Mouse (Mus musculus) cerebellum, adult 2 months (tissue): ENCODE measurements around the gene Sucnr1.

Experiments used
- CTCF ChIP-seq: fragments of 200-500 bp; IDR thresholded peaks from 2 replicates; pipeline ENCODE4 v1.5.1; 2011; ENCODE audit warnings: low read depth, mild to moderate bottlenecking, control low read depth, low read length, moderate library complexity, borderline replicate concordance; ENCODE audit not compliant: insufficient read depth
- POLR2A ChIP-seq: fragments of 200-500 bp; IDR thresholded peaks from 2 replicates; pipeline ENCODE4 v1.6.1; 2011; ENCODE audit warnings: low read length, control low read depth, borderline replicate concordance; ENCODE audit not compliant: insufficient read depth

DNA sequence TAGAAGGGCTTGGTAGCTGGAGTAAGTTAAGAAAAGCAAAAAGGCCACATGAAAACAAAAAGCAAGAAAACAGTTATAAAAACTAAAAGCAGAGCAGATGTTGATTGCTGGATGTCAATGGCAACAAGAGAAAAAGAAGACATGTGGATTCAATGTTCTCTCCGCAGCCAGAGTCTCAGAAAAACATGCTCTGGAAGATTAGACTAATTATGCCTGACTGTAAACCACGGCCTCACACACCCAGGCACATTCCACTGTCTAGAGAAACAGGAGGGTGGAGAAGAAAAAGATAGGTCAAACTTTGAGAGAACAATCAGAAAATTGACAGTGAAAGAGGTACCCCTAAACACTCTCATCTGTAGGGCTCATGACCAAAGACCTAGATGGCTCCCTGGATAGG, 54.1 kb downstream of the Sucnr1 start:
- TF ChIP-seq CTCF (no peak), POLR2A (no peak)
